Mouse (Mus musculus) kidney, adult 9 months (tissue): ENCODE results near the gene Arl14.

Source experiments
- DNase-seq: peaks from one replicate; pipeline ENCODE4 v3.0.0; 2022

Arl14 gene

GRCm38 (mm10) chr3:69221806-69222501 is at the start of gene Arl14:
Gene Arl14 (plus strand): TSS chr3:69222419.
- DNase-seq: no peak

- no peak for DNase-seq
Observed at GRCm38 (mm10) chr3:69175229-69175628, 47.0 kb upstream of the Arl14 start.

- DNase-seq: no peak
Observed at GRCm38 (mm10) chr3:69177168-69177797, 44.9 kb upstream of the Arl14 start.

- DNase-seq: no peak
Observed at GRCm38 (mm10) chr3:69177914-69178313, 44.3 kb upstream of the Arl14 start.

GRCm38 (mm10) chr3:69178365-69179004 is 43.7 kb upstream of the Arl14 start:
- no peak for DNase-seq

- DNase-seq: no peak
Observed at GRCm38 (mm10) chr3:69181531-69181930, 40.7 kb upstream of the Arl14 start.

GRCm38 (mm10) chr3:69182225-69182624 is 40.0 kb upstream of the Arl14 start:
- no peak for DNase-seq

GRCm38 (mm10) chr3:69185244-69185643 is 37.0 kb upstream of the Arl14 start:
- DNase-seq: peak; percentile 6

GRCm38 (mm10) chr3:69186031-69186430 is 36.2 kb upstream of the Arl14 start:
- DNase-seq: peak; percentile 34

GRCm38 (mm10) chr3:69186643-69187042 is 35.6 kb upstream of the Arl14 start:
- peak; percentile 13 for DNase-seq

- DNase-seq: no peak
Observed at GRCm38 (mm10) chr3:69192995-69193394, 29.2 kb upstream of the Arl14 start.

GRCm38 (mm10) chr3:69194496-69194895 is 27.7 kb upstream of the Arl14 start:
- no peak for DNase-seq

- DNase-seq: no peak
Observed at GRCm38 (mm10) chr3:69195251-69195650, 27.0 kb upstream of the Arl14 start.

GRCm38 (mm10) chr3:69198098-69198497 is 24.1 kb upstream of the Arl14 start:
- peak; percentile 36 for DNase-seq

GRCm38 (mm10) chr3:69200251-69200650 is 22.0 kb upstream of the Arl14 start:
- DNase-seq: peak; percentile 57

- peak; percentile 58 for DNase-seq
Observed at GRCm38 (mm10) chr3:69201206-69201605, 21.0 kb upstream of the Arl14 start.

GRCm38 (mm10) chr3:69202876-69203275 is 19.3 kb upstream of the Arl14 start:
- DNase-seq: no peak

- DNase-seq: peak; percentile 33
Observed at GRCm38 (mm10) chr3:69205266-69206054, 16.8 kb upstream of the Arl14 start.

GRCm38 (mm10) chr3:69206193-69206893 is 15.9 kb upstream of the Arl14 start:
- no peak for DNase-seq

GRCm38 (mm10) chr3:69208441-69209309 is 13.5 kb upstream of the Arl14 start:
- DNase-seq: no peak

- DNase-seq: no peak
Observed at GRCm38 (mm10) chr3:69212246-69212645, 10.0 kb upstream of the Arl14 start.

GRCm38 (mm10) chr3:69213465-69213864 is 8.8 kb upstream of the Arl14 start:
- no peak for DNase-seq
